Mouse (Mus musculus) regulatory T cell (primary cell): ENCODE results near the gene Rhof.
"Not testable (repeated sequence)": the region's sequence is repeated elsewhere in the genome, so short reads cannot be mapped to it uniquely, and the experiment has no call there.

Source experiments
- in situ Hi-C: fragments of 300-600 bp; cut with MboI, MseI; formaldehyde crosslinking; loops from one replicate; pipeline ENCODE4 v1.15.1; 2025; ENCODE audit warnings: high pct_unique_total_duplicates

Rhof gene

DNA sequence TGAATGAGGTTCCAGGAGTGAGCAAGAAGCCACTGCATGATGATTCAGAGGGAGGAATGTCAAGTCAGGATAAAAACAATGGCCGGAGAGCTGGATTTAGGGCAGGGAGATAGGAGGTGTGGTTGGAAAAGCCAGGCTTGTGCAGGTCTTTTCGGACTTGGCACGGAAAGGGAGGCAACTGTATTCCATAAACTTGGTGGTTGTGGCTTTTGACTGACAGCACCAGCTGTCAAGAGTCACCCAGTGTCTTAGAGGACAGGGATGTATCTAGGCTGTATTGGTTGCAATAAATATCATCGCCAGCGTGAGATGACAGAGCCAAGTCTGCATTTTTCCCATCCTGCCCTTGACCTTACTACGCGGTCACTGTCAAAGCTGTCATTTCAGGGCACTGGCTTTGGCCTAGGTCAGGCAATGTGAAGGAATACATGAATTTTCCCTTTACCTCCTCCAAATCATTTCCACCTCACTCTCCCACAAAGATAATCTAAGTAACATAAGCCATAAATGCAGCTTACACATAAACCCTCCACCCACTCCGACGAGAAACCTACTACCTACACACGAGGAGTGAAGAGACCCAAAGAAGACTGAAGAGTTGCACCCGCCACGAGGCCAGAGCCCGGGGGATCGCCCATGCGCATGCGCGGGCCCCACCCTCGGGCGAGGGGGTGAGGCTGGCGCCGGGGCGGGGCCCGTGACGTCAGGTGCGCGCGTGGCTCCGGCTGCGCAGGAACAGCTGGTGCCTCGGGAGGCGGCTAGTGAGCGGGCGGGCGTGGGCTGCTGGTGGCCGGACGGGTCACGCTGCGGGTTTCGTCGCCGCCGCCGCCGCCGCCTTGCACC, 56.7 kb downstream of the Rhof start:
- in situ Hi-C loops: loop anchor here (10.0 kb wide), 2 partner anchors 49 to 1971 kb away; no protein-coding TSS in a partner anchor

DNA sequence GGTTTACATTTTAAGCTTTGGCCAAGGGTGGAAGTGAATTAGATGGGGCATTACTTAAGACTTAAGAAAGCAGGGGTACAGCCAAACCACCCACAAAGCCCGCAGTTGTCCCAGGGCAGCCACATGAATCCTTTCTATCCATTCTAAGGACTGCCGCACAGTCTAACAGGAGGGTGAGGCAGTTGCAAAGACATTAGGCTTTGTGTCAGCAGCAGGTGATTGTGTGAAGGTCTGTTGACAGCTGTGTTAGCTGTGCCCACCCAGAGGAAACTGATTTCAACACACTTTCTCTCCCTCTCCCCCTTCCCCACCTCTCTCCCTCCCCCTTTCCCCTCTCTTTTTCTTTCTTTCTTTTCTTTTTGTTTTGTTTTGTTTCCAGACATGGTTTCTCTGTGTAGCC, 63.8 kb downstream of the Rhof start:
- in situ Hi-C loops: loop anchor here (5.0 kb wide), 1 partner anchor 104 kb away; no protein-coding TSS in a partner anchor

DNA sequence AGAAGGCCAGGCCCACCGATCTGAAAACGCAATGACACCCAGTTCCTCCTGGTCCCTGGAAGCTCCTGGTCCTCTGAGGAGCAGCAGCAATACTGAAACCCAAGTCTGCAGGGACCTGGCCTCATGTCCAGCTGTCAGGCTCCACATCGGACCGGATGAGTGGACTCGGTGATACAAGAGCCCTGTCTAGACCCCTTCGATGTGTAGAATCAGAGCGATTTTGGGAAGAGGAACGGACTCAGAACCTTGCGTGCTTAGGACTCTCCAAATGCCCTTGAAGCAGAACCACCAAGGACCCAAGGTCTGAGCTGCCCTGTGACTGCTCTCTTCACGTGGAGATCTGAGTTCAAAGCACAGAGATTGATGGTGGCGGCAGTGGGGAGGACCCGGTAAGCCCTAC, 64.4 kb downstream of the Rhof start, which contains the start of gene Tmem120b:
TSS of gene Tmem120b (plus strand) at position 301 of the 400 bp plus-strand sequence.
- in situ Hi-C loops: loop anchor here (5.0 kb wide), 1 partner anchor 104 kb away; no protein-coding TSS in a partner anchor

DNA sequence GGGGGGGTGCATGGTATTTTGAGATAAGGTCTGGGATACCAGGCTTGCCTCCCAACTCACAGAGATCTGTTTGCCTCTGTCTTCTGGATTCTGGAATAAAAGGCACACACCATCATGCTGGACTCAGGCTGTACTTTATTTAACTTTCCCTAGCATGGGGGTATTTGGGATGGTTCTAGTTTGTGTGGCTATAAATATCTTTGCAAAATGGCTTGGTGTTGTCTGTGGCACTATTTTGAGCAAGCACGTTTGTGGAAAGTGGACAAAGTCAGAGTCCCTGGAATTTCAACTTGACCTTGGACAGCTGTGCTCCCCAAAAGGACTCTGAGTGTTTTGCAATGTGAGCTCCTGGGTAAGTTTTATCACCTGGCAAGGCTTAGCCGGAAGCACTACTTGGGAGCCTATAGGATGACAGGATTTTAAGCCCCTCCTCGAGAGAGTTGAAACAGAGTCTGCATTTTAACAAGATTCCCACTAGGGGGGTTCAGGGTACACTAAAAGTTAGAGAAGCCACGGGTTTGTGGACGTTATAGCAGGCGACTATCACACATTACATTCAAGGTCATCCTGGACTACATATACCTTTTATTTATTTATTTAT, 65.0 kb downstream of the Rhof start:
- in situ Hi-C loops: loop anchor here (5.0 kb wide), 1 partner anchor 105 kb away; no protein-coding TSS in a partner anchor

DNA sequence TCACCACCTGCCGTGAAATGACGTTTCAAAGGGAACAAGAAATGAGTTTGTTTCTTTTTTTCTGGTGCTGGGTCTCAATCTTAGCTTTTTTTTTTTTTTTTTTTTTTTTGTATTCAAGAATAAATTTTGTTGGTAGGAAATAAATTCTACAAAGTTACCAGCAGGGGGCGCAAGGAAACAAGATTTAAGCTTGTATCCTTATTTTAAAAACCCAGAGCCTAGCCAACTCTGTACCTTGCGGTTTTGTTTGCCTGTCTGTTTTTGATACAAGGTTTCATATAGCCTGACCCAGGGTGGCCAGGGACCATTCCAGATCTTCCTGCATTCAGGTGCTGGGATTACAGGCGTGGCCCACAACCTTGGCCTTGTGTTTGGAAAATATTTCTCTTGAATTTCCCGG, 68.3 kb downstream of the Rhof start:
- in situ Hi-C loops: no loop called here

DNA sequence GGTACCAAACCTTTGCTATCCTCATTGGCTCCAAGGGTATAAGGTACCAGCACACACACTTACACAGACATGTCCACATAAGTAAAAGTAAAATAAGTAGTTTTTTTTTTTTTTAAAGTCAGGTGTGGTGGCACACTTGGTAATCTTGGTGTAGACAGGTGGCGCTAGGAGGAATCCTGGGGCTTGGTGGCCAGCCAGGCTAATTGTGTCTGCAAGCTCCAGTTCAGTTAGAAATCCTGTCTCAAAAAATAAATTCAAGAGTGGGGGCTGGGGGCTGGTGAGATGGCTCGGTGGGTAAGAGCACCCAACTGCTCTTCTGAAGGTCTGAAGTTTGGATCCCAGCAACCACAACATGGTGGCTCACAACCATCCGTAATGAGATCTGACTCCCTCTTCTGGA, 69.4 kb downstream of the Rhof start:
- in situ Hi-C loops: no loop called here

DNA sequence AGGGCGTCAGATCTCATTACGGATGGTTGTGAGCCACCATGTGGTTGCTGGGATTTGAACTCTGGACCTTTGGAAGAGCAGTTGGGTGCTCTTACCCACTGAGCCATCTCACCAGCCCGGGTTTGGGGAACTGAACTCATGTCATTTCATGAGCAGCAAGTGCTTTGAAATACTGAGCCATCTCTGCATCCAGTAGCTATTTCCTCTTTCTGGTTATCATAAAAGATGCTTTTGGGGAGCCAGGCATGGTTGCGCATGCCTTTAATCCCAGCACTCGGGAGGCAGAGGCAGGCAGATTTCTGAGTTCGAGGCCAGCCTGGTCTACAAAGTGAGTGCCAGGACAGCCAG, 71.1 kb downstream of the Rhof start:
- in situ Hi-C loops: not testable (repeated sequence)

DNA sequence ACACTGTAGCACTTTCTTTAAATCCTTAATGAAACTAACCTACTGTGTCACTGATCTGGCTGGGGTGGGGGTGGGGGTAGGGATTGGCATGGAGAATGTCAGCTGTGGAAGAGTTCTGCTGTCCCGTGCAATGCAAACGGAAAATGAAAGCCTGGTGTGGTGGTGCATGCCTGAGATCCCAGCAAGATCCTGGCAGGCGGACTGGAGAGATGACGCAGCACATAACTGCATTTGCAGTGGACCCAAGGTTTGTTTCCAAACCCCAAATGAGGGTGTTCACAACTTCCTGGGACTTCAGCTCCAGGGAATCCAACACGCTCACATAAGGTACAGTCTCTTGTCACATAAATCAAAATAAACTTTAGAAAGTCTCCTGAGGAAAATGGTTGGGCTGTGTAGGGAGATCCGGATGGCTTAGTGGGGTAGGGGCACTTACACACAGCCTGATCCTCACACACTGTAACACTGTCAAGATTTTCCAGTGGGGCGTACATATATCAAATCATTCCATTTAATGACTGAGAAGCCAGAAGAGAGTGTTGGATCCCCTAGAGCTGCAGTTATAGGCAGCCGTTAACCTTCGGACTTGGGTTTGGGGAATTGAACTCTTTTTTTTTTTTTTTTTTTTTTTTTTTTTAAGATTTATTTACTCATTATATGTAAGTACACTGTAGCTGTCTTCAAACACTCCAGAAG, 71.6 kb downstream of the Rhof start:
- in situ Hi-C loops: no loop called here

DNA sequence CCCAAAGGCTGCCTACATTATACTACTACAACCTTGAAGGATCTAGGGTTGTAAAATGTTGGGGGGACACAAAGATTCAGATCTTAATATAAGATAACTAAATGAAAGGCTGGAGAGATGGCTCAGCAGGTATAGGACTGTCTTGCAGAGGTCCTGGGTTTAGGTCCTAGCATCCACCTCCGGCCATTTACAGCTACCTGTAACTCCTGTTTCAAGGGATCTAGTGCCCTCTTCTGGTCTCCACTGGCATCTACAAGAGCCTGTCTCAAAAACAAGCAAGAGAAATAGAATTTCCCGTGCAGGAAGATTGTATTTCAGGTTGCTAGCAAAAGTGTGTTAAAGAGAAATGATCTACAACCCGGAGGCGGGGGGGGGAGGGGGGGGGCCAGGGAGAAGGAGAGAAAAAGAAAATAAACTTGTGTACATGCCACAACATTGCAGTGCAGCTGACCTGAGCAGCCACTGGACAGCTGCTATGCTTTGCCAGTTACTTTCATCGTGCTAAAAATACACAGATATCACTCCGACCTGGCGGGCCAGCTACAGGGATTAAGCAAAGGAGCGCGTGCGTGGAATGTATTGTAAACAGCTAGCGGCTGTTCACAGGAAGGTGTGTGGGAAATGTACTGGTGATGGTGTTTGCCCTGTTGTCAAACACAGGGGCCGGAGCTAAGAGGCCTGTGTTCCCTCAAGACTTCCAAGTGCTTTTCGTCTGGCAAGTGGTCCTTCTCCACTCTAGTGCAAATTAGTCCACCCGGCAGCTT, 72.6 kb downstream of the Rhof start:
- in situ Hi-C loops: no loop called here

DNA sequence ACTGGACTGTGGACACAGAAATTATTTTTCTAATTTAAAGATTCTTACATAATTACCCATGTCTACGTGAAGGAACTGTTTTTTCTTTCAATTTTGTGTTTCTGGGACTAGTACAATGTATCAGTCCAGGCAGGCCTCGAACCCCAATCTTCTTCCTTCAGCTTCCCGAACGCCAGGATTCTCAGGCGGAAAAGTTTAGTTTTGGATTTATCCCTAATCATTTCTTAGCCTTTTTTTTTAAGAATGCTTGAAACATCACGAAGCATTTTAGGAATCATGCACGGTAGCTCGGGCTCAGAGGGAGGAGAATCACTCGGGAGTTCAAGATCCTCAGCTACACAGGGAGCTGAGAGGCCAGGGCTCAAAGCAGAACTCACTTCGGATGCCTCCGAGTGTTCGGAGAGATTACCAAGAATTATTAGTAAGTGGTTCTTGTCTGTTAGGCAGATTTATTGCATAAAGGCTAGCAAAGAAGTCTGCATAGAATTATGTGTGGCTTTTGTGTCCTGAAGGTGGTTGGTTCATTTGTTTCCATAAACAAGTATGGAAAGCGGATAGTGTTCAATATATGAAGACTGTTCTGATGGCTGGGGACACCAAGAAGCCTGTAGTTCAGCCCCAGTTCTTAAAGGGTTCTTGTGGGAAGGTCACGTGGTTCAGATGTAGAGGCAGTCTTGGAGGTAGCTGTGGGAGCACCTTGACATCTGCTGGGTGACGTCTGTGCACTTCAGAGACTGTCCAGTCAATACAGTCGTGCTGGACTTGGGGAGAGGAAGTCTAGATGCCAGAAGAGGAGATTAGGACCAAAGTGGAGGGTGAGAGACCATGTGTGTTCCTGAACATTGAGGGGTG, 74.0 kb downstream of the Rhof start:
- in situ Hi-C loops: no loop called here

DNA sequence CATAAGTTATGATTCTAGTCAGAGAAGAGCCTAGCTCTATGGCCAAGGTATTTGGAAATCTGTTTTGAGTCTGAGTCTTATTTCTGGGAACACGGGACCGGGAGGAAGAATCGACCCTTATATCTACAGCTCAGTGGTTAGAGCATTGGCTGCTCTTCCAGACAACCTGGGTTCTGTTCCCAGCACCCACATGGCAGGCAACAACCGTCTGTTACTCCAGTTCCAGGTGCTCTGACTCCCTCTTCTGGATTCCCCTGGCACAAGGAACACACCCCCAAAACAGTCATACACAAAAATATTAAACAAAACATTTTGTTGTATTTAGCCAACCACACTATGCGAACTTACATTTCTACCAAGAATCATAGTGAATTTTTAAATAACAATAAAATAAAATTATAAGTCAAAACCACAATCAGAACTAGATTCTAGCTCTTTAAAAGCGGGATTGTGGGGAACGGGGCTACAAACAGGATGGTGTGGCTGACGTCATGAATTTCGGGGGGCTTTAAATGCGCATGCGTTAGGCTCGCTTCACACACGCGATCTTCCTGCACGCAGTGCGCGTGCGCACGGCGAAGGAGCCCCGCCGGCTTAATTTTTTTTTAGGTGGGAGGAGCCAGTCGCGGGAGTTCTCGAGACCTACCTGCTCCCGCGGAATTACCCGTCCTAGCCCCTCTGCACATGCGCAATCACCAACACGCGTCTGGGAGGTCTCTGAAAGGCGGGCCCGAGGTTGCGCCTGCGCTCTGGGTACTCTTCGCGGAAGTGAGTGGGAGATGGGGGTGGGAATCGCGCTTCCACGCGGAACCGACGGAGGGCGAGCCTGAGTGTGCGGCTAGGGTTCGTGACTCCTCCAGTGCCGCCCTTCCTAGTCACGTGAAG, 74.9 kb downstream of the Rhof start:
- in situ Hi-C loops: no loop called here
